Mouse (Mus musculus): ENCODE results near the gene Lrmp.

DNA sequence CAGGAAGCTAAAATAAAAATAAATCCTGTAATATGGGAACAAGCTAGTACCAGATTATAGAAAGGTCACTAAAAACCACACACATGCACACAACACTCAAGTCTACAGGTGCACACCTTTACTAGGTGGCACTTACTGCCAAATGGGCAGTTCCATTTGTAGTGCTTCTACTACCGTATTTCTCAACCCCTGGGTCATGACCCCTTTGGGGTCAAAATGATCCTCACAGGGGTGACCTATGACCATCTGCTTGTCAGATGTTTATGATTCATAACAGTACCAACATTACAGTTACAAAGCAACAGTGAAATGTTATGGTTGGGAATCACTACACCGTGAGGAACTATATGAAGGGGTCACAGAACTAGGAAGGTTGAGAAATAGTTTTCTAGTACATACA, 98.5 kb downstream of the Lrmp start:
- TF ChIP-seq POLR2A (IDR thresholded peaks at IDR 0.05; ENCODE audit: insufficient read depth, low read length), result no peak
- no peak for TF ChIP-seq CTCF (IDR thresholded peaks at IDR 0.05; ENCODE audit: low read depth, low read length)

Measured in ES-Bruce4 (cell line).